Mouse (Mus musculus) T-cell, adult 2 months (primary cell): ENCODE data around the gene Copg1.
"Not testable (repeated sequence)": the region's sequence is repeated elsewhere in the genome, so short reads cannot be mapped to it uniquely, and the experiment has no call there.

ENCODE experiments used
- DNase-seq: peaks from one replicate; pipeline ENCODE4 v3.0.0; 2022; ENCODE audit warnings: low spot score

Copg1 gene

GRCm38 (mm10) chr6:87875562-87875961 is 12.1 kb upstream of the Copg1 start:
- no peak for DNase-seq

- no peak for DNase-seq
Measured at GRCm38 (mm10) chr6:87876068-87876643, 11.5 kb upstream of the Copg1 start.

- DNase-seq, result no peak
Measured at GRCm38 (mm10) chr6:87879010-87879409, 8.6 kb upstream of the Copg1 start.

DNA sequence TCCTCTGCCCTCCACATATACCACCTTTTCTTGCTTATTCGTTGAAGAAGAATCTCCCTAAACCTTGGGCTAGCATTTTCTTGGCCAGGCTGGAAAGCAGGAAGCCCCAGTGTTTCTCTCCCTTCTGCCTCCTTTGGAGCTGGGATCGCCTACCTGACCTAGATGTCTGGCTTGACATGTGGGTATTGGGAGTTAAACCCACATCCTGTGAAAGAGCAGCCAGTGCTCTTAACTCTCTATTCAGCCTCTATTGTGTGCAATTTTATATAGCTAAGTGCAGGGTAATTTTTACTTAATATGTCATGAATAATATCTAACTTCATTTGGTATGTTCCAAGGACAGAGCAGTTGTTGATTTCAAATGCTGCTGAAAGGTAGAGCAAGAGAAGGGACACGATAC is 8.0 kb upstream of the Copg1 start:
- no peak for DNase-seq

GRCm38 (mm10) chr6:87882221-87882620 is 5.4 kb upstream of the Copg1 start:
- no peak for DNase-seq

GRCm38 (mm10) chr6:87882816-87883215 is 4.8 kb upstream of the Copg1 start:
- DNase-seq, result no peak

GRCm38 (mm10) chr6:87886721-87887120 is 893 bp upstream of the Copg1 start:
- DNase-seq, result no peak

- no peak for DNase-seq
Measured at GRCm38 (mm10) chr6:87893931-87894330, 6.3 kb downstream of the Copg1 start.

GRCm38 (mm10) chr6:87898028-87898427 is 10.4 kb downstream of the Copg1 start:
- DNase-seq, result no peak

DNA sequence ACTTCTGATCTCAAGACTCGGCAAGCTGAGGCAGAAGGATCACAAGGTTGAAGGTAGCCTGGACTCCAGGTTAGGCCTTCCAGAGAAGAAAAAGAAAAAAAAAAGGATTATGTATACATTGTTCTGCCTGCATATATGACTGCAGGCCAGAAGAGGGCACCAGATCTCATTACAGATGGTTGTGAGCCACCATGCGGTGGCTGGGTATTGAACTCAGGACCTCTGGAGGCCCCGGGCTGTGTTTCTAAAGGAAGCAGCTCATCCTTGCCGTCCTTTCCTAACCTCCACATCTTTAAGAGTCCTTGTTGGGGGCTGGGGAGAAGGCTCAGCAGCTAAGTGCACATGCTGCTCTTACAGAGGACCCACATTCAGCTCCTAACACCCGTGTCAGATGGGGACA is 19.0 kb downstream of the Copg1 start:
- DNase-seq, result no peak

DNA sequence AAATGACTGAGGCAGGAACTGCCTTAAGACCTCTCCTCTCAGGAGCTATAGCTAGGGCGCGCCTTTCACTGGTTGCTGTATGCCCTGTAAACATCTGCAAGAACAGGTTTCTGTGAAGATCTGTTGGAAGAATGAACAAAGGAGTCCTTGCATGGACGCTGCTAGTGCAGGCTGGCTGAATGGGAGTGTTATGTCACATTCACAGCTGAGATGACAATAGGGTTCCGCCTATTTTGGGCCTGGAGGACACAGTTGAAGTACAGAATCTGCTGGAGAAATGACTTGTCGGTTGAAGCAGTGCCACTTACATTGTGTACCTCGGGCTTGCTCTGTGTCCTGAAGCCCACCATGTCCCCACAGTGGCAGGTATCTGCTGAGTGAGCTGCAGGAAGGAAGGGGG is 21.6 kb downstream of the Copg1 start:
- no peak for DNase-seq

- no peak for DNase-seq
Measured at GRCm38 (mm10) chr6:87911559-87911958, 23.9 kb downstream of the Copg1 start.

GRCm38 (mm10) chr6:87913661-87914325 is 26.2 kb downstream of the Copg1 start, which contains the start of gene Hmces:
Gene Hmces (plus strand): TSS chr6:87913935.
- DNase-seq, result peak; percentile 80

DNA sequence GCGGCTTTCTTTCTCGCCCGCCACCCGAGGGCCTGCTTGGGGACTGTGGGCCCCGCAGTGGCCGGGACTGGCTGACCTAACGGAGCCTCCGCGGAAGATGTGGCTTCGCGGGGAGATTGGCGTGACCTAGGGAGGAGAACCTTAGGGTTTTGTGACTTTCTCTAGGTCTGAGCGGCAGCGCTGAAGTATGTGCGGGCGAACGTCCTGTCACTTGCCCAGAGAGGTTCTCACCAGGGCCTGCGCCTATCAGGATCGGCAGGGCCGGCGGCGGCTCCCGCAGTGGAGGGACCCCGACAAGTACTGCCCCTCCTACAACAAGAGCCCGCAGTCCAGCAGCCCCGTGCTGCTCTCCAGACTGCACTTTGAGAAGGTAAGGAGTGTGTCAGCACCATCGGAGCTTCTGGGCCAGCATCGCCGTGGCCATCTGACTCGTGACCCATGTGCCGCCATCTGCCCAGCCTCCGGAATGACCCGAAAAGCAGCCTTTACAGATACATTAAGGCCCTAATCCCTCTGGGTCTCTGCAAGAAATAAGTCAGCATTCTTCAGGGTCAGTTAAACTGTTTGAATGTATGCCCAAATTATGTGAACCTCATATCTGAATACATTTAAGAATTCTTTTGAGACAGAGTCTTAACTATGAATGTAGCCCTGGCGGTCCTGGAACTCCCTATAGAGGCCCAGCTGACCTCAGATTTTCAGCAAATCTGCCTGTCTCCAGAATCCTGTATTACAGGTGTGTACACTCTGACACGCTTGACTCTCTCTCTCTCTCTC is 26.9 kb downstream of the Copg1 start:
- DNase-seq, result peak; percentile 25

DNA sequence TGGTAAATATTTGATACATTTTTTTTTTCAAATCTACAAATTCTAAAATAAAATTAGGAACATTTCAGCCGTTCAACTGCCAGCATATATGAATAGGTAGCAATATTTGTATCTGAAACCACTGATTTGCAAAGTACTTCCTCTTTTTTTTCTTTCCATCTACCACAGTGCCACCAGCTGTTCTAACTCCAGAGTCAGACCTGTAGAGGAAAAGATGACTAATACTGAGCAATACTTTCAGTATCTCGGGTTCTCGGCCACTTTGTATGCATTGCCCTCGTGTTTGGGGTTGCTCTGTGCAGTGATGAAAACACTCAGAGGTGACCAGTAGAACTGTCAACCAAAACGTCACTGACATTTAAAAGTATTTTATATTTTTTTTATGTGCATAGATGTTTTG is 28.3 kb downstream of the Copg1 start:
- peak; percentile 8 for DNase-seq

DNA sequence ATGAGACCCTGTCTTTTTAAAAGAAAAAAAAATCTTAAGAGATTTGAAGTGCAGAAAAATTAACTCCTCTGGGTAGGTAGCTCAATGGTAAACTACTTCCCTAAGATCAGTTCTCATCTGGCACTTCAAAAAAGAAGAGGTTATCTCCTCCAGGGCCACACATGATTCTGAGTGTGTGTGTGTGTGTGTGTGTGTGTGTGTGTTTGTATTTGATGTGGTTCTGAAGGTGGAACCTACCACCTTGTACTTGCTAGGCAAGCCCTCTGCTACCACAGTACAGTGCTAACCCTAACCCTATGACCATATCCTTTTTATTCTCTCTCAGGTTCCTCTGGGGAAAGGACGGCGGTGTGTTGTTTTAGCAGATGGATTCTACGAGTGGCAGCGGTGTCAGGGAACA is 33.6 kb downstream of the Copg1 start:
- DNase-seq, result peak; percentile 37

DNA sequence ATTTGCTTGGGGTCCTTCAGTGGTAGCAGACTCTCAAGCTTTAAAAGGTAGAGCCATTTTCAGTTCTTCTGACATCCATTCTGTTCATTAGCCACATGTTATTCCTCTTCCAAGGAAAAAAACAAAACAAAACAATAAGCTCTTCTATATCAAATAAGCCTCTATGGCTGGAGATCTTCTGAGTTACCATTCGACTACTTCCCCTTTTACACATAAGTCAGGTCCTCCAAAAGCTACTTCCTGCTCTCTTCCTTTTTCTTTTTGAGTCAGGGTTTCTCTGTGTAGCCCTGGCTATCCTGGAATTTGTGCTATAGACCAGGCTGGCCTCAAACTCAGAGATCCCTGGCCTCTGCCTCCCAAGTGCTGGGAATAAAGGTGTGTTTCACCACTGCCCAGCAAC is 36.0 kb downstream of the Copg1 start:
- DNase-seq, result no peak

DNA sequence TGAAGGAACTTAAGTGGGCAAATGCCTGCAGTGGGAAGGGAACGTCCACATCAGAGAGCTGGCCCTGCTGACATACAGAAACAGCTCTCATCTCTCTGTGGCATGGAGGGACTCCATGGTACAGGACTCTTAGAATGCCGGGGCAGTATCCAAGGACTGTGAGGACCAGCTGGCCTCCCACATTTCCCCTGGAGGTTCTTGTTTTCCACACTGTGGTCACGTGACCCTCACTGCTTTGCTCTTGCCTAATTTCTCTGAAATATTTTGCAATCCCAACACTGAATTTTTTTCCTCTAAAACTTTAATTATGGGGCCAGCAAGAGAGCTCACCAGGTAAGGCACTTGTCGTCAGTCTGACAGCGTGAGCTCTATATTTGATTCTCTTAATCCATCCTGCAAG is 47.4 kb downstream of the Copg1 start:
- DNase-seq, result no peak

DNA sequence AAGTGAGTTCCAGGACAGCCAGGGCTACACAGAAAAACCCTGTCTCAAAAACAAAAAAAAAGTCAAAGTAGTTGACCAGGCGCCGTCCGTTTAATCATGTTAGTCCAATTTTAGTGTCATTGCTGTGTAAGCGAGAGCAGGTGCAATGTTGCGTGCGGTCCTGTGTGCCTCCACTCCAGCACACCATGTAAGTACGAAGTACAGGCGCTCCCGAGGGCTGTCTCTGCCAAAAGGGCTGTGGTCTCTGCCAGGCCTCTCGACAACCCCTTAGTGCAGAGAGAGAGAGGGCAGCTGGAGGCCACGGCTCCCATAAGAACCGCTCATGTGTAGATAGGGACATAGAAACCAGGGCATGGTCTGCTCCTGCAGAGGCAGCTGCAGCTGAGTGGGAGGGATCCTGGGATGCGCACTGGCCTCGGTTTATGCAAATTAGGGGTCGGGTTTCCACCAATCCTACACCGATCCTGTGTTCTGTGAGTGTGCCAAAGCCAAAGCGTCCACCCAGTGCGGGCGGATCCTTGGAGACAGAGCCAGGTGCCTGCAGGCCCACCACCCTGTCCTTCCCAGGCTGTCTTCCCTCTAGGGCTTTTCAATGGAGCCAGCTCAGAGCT is 49.7 kb downstream of the Copg1 start:
- no peak for DNase-seq

DNA sequence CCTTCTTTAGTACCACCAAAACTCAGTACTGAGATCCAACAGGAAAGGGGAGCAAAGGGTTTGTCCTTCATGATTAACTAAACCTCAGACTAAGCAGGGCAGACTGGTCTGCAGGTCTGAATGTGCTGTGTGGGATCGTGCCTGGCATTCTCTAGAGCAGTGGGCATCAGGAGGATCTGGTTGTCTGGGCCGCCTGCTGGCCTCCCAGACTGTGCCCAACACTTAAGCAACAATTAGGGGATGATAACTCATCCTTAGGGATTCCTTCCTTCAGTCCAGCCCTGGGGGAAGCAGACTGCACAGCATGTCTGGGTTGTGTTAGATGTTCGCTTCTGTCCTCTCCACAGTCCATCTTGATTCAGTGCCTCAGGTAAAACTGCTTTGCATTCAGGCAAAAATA is 51.3 kb downstream of the Copg1 start:
- no peak for DNase-seq

DNA sequence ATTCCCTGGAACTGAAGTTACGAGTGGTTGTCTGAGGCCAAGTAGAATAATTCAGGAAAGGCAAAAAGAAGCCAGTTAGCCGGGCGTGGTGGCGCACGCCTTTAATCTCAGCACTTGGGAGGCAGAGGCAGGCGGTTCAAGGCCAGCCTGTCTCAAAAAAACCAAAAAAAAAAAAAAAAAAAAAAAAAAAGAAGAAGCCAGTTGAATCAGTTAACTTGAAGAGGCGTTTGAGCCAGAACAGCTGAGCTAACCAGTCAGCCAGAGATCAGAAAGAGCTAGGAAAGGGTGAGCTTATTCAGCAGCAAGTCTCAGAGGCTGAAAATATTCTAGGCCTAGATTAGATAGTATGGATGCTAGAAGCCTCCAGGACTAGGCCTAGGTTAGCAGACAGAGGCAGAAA is 54.6 kb downstream of the Copg1 start:
- DNase-seq, result no peak

DNA sequence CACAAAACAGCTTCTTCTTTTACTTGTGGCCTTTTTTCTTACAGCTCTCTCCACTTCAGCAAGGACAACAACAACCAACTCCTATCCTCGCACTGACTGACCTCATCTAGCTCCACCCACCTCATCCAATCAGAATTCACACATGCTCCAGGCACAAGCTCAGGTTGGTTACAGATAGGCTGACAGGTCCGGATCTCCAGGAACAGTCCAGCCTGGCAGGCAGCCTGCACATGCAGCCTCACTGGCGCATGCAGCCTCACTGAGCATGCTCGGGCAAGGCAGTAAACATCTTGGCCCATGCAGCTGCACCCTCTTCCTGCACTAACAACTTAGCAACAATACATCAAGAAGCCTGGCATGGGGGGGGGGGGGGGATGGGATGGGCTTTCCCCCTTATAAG is 74.8 kb downstream of the Copg1 start:
- DNase-seq, result not testable (repeated sequence)
